Mouse (Mus musculus): ENCODE data around the gene Nectin3.

- TF ChIP-seq CTCF (IDR thresholded peaks at IDR 0.05; ENCODE audit: low read depth) (no peak), EP300 (IDR thresholded peaks at IDR 0.05; ENCODE audit: low read depth) (peak; percentile 30; the same call in 1 of the 2 replicates)
Measured at GRCm38 (mm10) chr16:46496889-46497685, 1.2 kb downstream of the Nectin3 start.

Measured in heart, postnatal 0 days (tissue).